Mouse (Mus musculus) CH12.LX (cell line): ENCODE measurements at regions not wholly inside any gene's neighbourhood (a gene's known extent, or its start where the extent isn't known, plus 50 kb on each side); places are given as distances from the start of the nearest gene placed in this dataset.

ENCODE experiments used
- DNase-seq: peaks from one replicate; pipeline ENCODE4 v3.0.0-alpha.2; 2013; ENCODE audit errors: extremely low read depth
- H3K27ac ChIP-seq: 2 replicates; pipeline ENCODE4 v1.5.1; 2012; ENCODE audit warnings: low read depth, mild to moderate bottlenecking, control low read depth, moderate library complexity; ENCODE audit not compliant: insufficient read depth
- H3K27me3 ChIP-seq: replicated peaks from 2 replicates; pipeline ENCODE3; 2012; ENCODE audit warnings: inconsistent platforms
- H3K36me3 ChIP-seq, 2 experiments: replicated peaks in 1 of 2; 2 replicates each; pipeline versions ENCODE3 to v1.6.1; 2012; ENCODE audit warnings: inconsistent platforms in 1 of 2, low read length in 1 of 2, mild to moderate bottlenecking in 1 of 2, mixed read lengths in 1 of 2, moderate library complexity in 1 of 2; ENCODE audit not compliant: control insufficient read depth in 1 of 2, insufficient read depth in 1 of 2
- H3K4me1 ChIP-seq, 2 experiments: 2 replicates each; pipeline ENCODE4 v1.6.1; 2012; ENCODE audit warnings: inconsistent platforms in 1 of 2, moderate library complexity in 1 of 2; ENCODE audit not compliant: insufficient read depth in 2 of 2, control insufficient read depth in 1 of 2
- H3K4me2 ChIP-seq: 2 replicates; pipeline ENCODE4 v1.6.1; 2012; ENCODE audit warnings: low read depth, mild to moderate bottlenecking, control low read depth; ENCODE audit not compliant: poor library complexity, insufficient read depth, severe bottlenecking
- H3K4me3 ChIP-seq, 3 experiments: fragments of 150-350 bp in 1 of 3; sonication (generic) in 1 of 3; replicated peaks in 1 of 3; 2 replicates each; pipeline versions ENCODE3 to v1.5.1; 2011 to 2012; ENCODE audit warnings: low read depth in 2 of 3, low read length in 2 of 3, mild to moderate bottlenecking in 2 of 3, moderate library complexity in 2 of 3, control low read depth in 1 of 3, improper control_type of control experiment in 1 of 3, inconsistent platforms in 1 of 3, mixed read lengths in 1 of 3; ENCODE audit not compliant: poor library complexity in 1 of 3
- H3K79me2 ChIP-seq: replicated peaks from 2 replicates; pipeline ENCODE4 v1.6.1; 2012; ENCODE audit warnings: mild to moderate bottlenecking, moderate library complexity; ENCODE audit not compliant: control insufficient read depth, poor library complexity, insufficient read depth, severe bottlenecking; ENCODE audit errors: extremely low read depth
- H3K9ac ChIP-seq: 2 replicates; pipeline ENCODE4 v1.6.1; 2012; ENCODE audit warnings: low read depth, mild to moderate bottlenecking, control low read depth, moderate library complexity; ENCODE audit not compliant: insufficient read depth
- H3K9me3 ChIP-seq: replicated peaks from 2 replicates; pipeline ENCODE3; 2012; ENCODE audit warnings: low read length, inconsistent platforms, mixed read lengths
- CHD2 ChIP-seq: IDR thresholded peaks from 2 replicates; pipeline ENCODE4 v1.6.1; 2011; ENCODE audit warnings: low read length, improper control_type of control experiment
- CTCF ChIP-seq, 2 experiments: IDR thresholded peaks in 1 of 2; conservative IDR thresholded peaks in 1 of 2; 2 replicates each; pipeline ENCODE4 v1.5.1; 2011 to 2012; ENCODE audit warnings: low read depth in 2 of 2, low read length in 2 of 2, improper control_type of control experiment in 1 of 2, inconsistent platforms in 1 of 2, mild to moderate bottlenecking in 1 of 2, moderate library complexity in 1 of 2
- E2F4 ChIP-seq: IDR thresholded peaks from 2 replicates; pipeline ENCODE4 v1.6.1; 2011; ENCODE audit warnings: low read depth, low read length, improper control_type of control experiment; ENCODE audit not compliant: insufficient replicate concordance
- ELF1 ChIP-seq: IDR thresholded peaks from 2 replicates; pipeline ENCODE4 v1.6.1; 2014; ENCODE audit warnings: low read depth, mild to moderate bottlenecking, inconsistent platforms, low read length, improper control_type of control experiment
- EP300 ChIP-seq: IDR thresholded peaks from 2 replicates; pipeline ENCODE4 v1.6.1; 2011; ENCODE audit warnings: low read length, improper control_type of control experiment
- ETS1 ChIP-seq: conservative IDR thresholded peaks from 2 replicates; pipeline ENCODE4 v1.6.1; 2012; ENCODE audit warnings: low read depth, mild to moderate bottlenecking, inconsistent platforms, low read length, improper control_type of control experiment, moderate library complexity
- JUN ChIP-seq: IDR thresholded peaks from 2 replicates; pipeline ENCODE4 v1.6.1; 2011; ENCODE audit warnings: low read depth, mild to moderate bottlenecking, low read length, improper control_type of control experiment, moderate library complexity; ENCODE audit not compliant: insufficient read depth
- KAT2A ChIP-seq: IDR thresholded peaks from 2 replicates; pipeline ENCODE4 v1.6.1; 2012; ENCODE audit warnings: low read length, improper control_type of control experiment, inconsistent platforms; ENCODE audit not compliant: insufficient replicate concordance
- MYC ChIP-seq: IDR thresholded peaks from 2 replicates; pipeline ENCODE4 v1.6.1; 2011; ENCODE audit warnings: low read depth, mild to moderate bottlenecking, improper control_type of control experiment, low read length
- POLR2A ChIP-seq: IDR thresholded peaks from 2 replicates; pipeline ENCODE4 v1.6.1; 2011; ENCODE audit warnings: low read depth, mild to moderate bottlenecking, improper control_type of control experiment, low read length
- POLR2AphosphoS2 ChIP-seq: IDR thresholded peaks from 2 replicates; pipeline ENCODE4 v1.6.1; 2011; ENCODE audit warnings: low read depth, low read length, improper control_type of control experiment
- RAD21 ChIP-seq: IDR thresholded peaks from 2 replicates; pipeline ENCODE4 v1.6.1; 2011; ENCODE audit warnings: low read depth, mild to moderate bottlenecking, low read length, improper control_type of control experiment, moderate library complexity
- SIN3A ChIP-seq: IDR thresholded peaks from 2 replicates; pipeline ENCODE4 v1.6.1; 2012; ENCODE audit warnings: low read length, improper control_type of control experiment, inconsistent platforms
- SMC3 ChIP-seq: IDR thresholded peaks from 2 replicates; pipeline ENCODE4 v1.6.1; 2011; ENCODE audit warnings: low read depth, low read length, improper control_type of control experiment
- TBP ChIP-seq: conservative IDR thresholded peaks from 2 replicates; pipeline ENCODE4 v1.6.1; 2011; ENCODE audit warnings: low read depth, low read length, improper control_type of control experiment
- TCF12 ChIP-seq: IDR thresholded peaks from 2 replicates; pipeline ENCODE4 v1.6.1; 2014; ENCODE audit warnings: low read depth, mild to moderate bottlenecking, inconsistent platforms, low read length, improper control_type of control experiment
- USF1 ChIP-seq: IDR thresholded peaks from 2 replicates; pipeline ENCODE4 v1.6.1; 2014; ENCODE audit warnings: low read depth, mild to moderate bottlenecking, inconsistent platforms, low read length, improper control_type of control experiment
- ZC3H11A ChIP-seq: IDR thresholded peaks from 2 replicates; pipeline ENCODE4 v1.6.1; 2012; ENCODE audit warnings: low read depth, mild to moderate bottlenecking, inconsistent platforms, low read length, improper control_type of control experiment
- ZMIZ1 ChIP-seq: IDR thresholded peaks from 2 replicates; pipeline ENCODE4 v1.6.1; 2012; ENCODE audit warnings: low read depth, mild to moderate bottlenecking, inconsistent platforms, low read length, improper control_type of control experiment
- ZNF384 ChIP-seq: IDR thresholded peaks from 2 replicates; pipeline ENCODE4 v1.6.1; 2012; ENCODE audit warnings: low read depth, low read length, improper control_type of control experiment, inconsistent platforms
- dilution Hi-C: fragments of 300-500 bp; cut with MboI; formaldehyde crosslinking; loops from 2 replicates; pipeline ENCODE4 v1.14.3; 2020; ENCODE audit warnings: low sequenced_read_pairs; ENCODE audit not compliant: extremely low pct_unique_long_range_greater_than_20kb, extremely low pct_ligation_motif_present
- in situ Hi-C: fragments of 300-500 bp; cut with MboI; formaldehyde crosslinking; loops from 3 replicates; pipeline ENCODE4 v1.14.3; 2019; ENCODE audit warnings: low sequenced_read_pairs, low pct_ligation_motif_present, low pct_unique_long_range_greater_than_20kb, mixed read lengths

GRCm38 (mm10) chr12:77788273-77788672, 405.8 kb upstream of the Gm6657 start:
- dilution Hi-C loops = no loop called here

GRCm38 (mm10) chr12:77789427-77789826, 404.6 kb upstream of the Gm6657 start:
- dilution Hi-C loops = no loop called here
- Histone ChIP-seq H3K4me2 (no peak overlapping the region), H3K9ac (no peak overlapping the region), H3K4me1 (peaks cover 5 to 17% of the 10 kb centered on the region in 2 experiments; a peak in 3 of 4 replicates), H3K4me3 (no peak overlapping the region), H3K36me3 (no peaks in the 10 kb centered on the region), H3K27ac (no peak overlapping the region), H3K9me3 (no peaks in the 10 kb centered on the region), H3K79me2 (no peaks in the 10 kb centered on the region), H3K27me3 (no peaks in the 10 kb centered on the region)
- no peak for DNase-seq
- no peak for TF ChIP-seq POLR2AphosphoS2
- TF ChIP-seq CTCF (conservative IDR thresholded peaks at IDR 0.05 in 1 of 2, IDR thresholded peaks at IDR 0.05 in 1 of 2; ENCODE audit: low read depth in 2 of 2, low read length in 2 of 2) = peak in 1 of 2 experiments; percentile 27; a peak in 2 of 4 replicates
- in situ Hi-C loops = loop anchor here (10.0 to 25.0 kb wide), 2 partner anchors 552 to 795 kb away; partner anchors contain the start of gene Fut8

More at GRCm38 (mm10) chr12:77788273-77788672, 405.8 kb upstream of the Gm6657 start:
- Histone ChIP-seq H3K27ac (no peak overlapping the region), H3K4me1 (peaks cover 5 to 17% of the 10 kb centered on the region in 2 experiments; a peak in 3 of 4 replicates), H3K79me2 (no peaks in the 10 kb centered on the region), H3K36me3 (no peaks in the 10 kb centered on the region), H3K4me3 (no peak overlapping the region), H3K4me2 (no peak overlapping the region), H3K9me3 (no peaks in the 10 kb centered on the region), H3K27me3 (no peaks in the 10 kb centered on the region), H3K9ac (no peak overlapping the region)
- no peak for TF ChIP-seq SMC3
- TF ChIP-seq TCF12 = no peak
- no peak for TF ChIP-seq JUN
- TF ChIP-seq ELF1 = no peak
- no peak for TF ChIP-seq SIN3A
- TF ChIP-seq E2F4 = no peak
- TF ChIP-seq EP300 = no peak
- TF ChIP-seq POLR2AphosphoS2 = no peak
- no peak for TF ChIP-seq POLR2A
- TF ChIP-seq ZNF384 = no peak
- no peak for TF ChIP-seq ETS1
- TF ChIP-seq ZC3H11A = no peak
- TF ChIP-seq ZMIZ1 = no peak
- no peak for TF ChIP-seq MYC
- no peak for TF ChIP-seq RAD21
- no peak for TF ChIP-seq KAT2A
- TF ChIP-seq CTCF (conservative IDR thresholded peaks at IDR 0.05 in 1 of 2, IDR thresholded peaks at IDR 0.05 in 1 of 2; ENCODE audit: low read depth in 2 of 2, low read length in 2 of 2) = no peak
- no peak for TF ChIP-seq USF1
- TF ChIP-seq TBP = no peak
- TF ChIP-seq CHD2 = no peak
- peak; percentile 11 for DNase-seq
- in situ Hi-C loops = loop anchor here (10.0 to 25.0 kb wide), 2 partner anchors 551 to 793 kb away; partner anchors contain the start of gene Fut8
